Mouse (Mus musculus) urinary bladder, postnatal 4 days (tissue): ENCODE results near the gene Pcyox1.
"Not testable (repeated sequence)": the region's sequence is repeated elsewhere in the genome, so short reads cannot be mapped to it uniquely, and the experiment has no call there.

Source experiments
- DNase-seq, 2 experiments: peaks; one replicate each; pipeline ENCODE4 v3.0.0; 2021 to 2022; ENCODE audit warnings: low spot score in 2 of 2

The Pcyox1 gene

GRCm38 (mm10) chr6:86366125-86366852 is 30.7 kb downstream of the Pcyox1 start:
- DNase-seq, result peak in 1 of 2 experiments; percentile 42

- peak; percentile 95 to 96 for DNase-seq
Observed at GRCm38 (mm10) chr6:86365371-86366124, 31.4 kb downstream of the Pcyox1 start, which contains the start of gene Fam136a. TSS of gene Fam136a (plus strand) at chr6:86365646.

- peak; percentile 66 to 80 for DNase-seq
Observed at GRCm38 (mm10) chr6:86364442-86365141, 32.4 kb downstream of the Pcyox1 start.

- DNase-seq, result no peak
Observed at GRCm38 (mm10) chr6:86361373-86361772, 35.6 kb downstream of the Pcyox1 start.

GRCm38 (mm10) chr6:86360691-86361090 is 36.3 kb downstream of the Pcyox1 start:
- peak in 1 of 2 experiments; percentile 25 for DNase-seq

DNA sequence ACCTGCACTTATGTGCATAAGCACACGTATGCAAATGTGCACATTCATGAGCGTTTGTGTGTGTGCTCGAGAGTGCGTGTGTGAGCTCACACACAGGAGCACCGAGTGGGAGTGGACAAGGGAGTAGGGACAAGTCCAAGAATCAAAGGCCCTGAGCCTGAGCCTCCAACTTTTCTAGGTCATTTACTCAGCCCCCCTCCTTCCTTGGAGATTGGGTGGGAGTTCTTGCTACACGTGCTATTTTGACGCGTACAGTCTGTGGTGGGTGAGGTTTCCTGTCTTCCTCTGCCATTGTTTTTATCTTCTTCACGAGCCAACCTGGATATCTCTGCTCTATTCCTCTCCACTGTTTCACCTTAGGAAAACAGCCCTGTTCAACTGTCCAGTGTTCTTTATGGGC is 40.0 kb downstream of the Pcyox1 start:
- no peak for DNase-seq

DNA sequence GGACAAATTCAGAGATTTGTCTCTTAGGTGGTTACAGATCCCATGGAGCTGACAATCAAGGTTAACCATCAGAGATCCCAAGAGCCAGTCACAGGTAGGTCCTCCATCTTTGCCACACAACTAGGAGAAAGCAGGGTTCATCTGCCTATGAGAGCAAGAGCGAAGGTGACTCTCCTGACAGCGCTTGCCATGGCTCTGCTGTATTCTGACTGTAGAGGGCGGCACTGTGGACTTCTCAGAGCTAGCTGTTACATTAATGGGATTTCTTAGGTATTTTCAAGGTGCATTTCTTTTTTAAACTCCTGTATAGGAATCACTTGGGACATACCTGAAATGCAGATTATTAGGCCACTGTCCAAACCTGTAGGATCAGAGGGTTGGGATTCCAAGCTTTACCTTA is 42.0 kb downstream of the Pcyox1 start:
- no peak for DNase-seq

DNA sequence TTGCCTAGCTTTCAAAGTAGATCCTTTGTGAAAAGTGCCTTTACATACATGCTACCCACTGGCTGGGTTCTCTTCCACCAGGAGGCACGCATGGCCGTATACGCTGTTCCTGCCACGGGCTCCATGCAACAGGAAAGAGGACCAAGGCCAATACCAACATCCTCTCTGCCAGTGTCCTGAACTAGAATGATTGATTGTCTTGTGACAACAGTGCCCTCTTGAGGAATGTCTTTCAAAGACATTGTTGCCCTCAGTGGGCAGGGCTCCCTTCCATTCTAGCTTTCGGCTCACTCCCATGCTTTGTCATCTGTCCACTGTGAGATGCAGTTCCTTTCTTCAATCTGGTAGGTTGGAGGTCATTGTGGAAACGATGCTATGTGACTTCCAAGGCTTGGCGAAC is 47.7 kb downstream of the Pcyox1 start:
- no peak for DNase-seq

DNA sequence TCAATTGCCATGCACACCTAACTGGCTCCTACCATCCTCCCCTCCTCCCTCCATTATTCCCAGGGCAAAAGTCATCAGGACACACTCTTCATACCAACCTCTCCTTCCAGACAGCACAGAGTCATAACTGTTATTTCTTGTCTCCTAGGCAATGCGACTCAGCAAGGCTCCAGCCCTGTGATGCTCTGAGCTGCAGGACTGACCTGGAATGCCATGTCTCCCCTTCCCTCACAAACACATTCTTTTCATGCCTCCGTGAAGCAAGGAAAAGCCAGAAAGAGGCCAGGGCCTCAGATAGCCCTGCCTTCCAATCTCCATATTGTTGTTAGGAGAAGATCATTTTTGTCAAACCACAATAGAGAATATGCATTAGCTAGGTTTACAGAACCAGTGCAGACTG is 50.9 kb downstream of the Pcyox1 start:
- no peak for DNase-seq

DNA sequence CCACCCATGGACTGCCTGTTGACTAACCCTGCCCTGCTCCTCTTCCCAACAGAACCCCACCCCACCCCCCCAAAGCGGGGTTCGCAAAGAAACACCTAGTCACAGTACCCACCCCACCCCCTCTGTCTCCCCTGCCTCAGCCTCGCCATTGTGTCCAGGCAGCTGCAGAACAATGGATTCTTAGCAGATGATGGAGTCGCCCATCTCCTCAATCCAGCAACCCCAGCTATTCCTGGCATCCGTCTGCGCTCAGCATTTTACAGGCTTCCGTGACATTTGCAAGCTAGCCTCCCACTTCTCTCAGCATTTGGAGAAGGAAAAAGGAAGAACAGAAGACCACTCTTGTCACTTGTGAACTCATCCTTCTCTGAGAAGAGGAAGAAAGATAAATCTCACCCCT is 53.3 kb downstream of the Pcyox1 start:
- no peak for DNase-seq

DNA sequence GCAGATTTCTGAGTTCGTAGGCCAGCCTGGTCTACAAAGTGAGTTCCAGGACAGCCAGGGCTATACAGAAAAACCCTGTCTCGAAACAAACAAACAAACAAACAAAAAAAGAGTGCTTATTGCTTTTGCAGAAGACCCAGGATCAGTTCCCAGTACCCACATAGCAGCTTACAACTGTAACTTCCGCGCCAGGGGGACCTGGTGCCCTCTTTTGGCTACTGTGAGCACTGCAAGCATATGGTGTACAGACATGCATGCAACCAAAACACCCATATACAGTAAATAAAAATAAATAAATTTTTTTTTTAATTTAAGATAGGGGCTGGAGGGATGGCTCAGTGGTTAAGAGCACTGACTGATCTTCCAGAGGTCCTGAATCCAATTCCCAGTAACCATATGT is 60.6 kb downstream of the Pcyox1 start:
- DNase-seq, result not testable (repeated sequence)
